Mouse (Mus musculus) brain, embryonic 14.5 days (tissue): ENCODE data around the gene Tmem102.

ENCODE experiments used
- CTCF ChIP-seq: fragments of 200-500 bp; IDR thresholded peaks from 2 replicates; pipeline ENCODE4 v1.5.1; 2012; ENCODE audit warnings: inconsistent platforms, mild to moderate bottlenecking, moderate library complexity, borderline replicate concordance; ENCODE audit not compliant: insufficient read depth, insufficient read length; ENCODE audit errors: extremely low read depth
- POLR2A ChIP-seq: fragments of 200-500 bp; IDR thresholded peaks from 2 replicates; pipeline ENCODE4 v1.6.1; 2012; ENCODE audit warnings: mild to moderate bottlenecking, inconsistent platforms, borderline replicate concordance; ENCODE audit not compliant: poor library complexity, insufficient read depth, insufficient read length, severe bottlenecking; ENCODE audit errors: extremely low read depth

- TF ChIP-seq CTCF (peak; percentile 20; the same call in 1 of the 2 replicates), POLR2A (no peak)
These were observed 41.9 kb downstream of the Tmem102 start for GRCm38 (mm10) chr11:69763551-69763950.
